Mouse (Mus musculus): ENCODE data around the gene Tom1l1. TPM values are rescaled to one million over a fixed set of nuclear protein-coding genes. Genes with fewer than 3 reads are reported as not detected.

The Tom1l1 gene
- total and polyA plus RNA-seq, 3 experiments: 0.25 to 4.2 TPM; not detected in 1

DNA sequence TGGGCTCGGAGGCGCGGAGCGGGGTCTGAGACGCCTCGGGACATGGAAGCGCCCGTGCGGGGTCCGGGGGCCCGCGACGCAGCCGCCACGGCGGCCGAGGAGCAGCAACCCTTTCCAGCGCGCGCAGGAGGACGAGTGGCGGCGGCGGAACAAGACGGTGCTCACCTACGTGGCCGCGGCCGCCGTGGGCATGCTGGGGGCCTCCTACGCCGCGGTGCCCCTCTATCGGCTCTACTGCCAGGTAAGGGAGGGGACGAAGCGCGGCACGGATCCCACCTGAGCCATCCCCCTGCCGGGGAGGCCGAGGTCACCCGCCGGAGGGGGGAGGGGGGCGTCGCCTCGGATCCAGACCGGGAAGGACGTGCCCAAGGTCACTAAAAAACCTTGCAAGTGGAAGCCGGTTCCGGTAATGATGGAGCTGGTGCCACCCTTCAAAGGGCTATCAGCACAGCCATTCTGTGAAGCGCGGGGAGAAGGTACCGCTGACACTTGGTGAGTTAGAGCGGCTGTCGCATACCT is 49.8 kb downstream of the Tom1l1 start:
- TF ChIP-seq CHD1 (IDR thresholded peaks at IDR 0.05; ENCODE audit: low read depth, low read length) (0 out of 2 replicates have a peak, but pooled peaks have one; percentile 38), EP300 (IDR thresholded peaks at IDR 0.05; ENCODE audit: low read length) (no peak), NRF1 (IDR thresholded peaks at IDR 0.05; ENCODE audit: low read depth, low read length) (no peak), MAX (IDR thresholded peaks at IDR 0.05; ENCODE audit: low read length) (no peak), TCF12 (IDR thresholded peaks at IDR 0.05; ENCODE audit: low read depth, low read length) (no peak), ZC3H11A (IDR thresholded peaks at IDR 0.05; ENCODE audit: low read depth, low read length) (no peak), MAZ (IDR thresholded peaks at IDR 0.05; ENCODE audit: low read depth, low read length) (no peak), CHD2 (IDR thresholded peaks at IDR 0.05; ENCODE audit: low read length) (no peak), UBTF (IDR thresholded peaks at IDR 0.05; ENCODE audit: low read depth, low read length) (0 out of 2 replicates have a peak, but pooled peaks have one; percentile 32)
- no peaks in the 10 kb centered on the region for H3K9me3 ChIP-seq (replicated peaks; ENCODE audit: low read length)
- H3K79me2 ChIP-seq (replicated peaks; ENCODE audit: control insufficient read depth, extremely low read depth, insufficient read depth, poor library complexity, severe bottlenecking): peaks cover 32% of the 10 kb centered on the region
- peak overlapping the region; percentile 76 to 100 (median 89) for H3K4me3 ChIP-seq (replicated peaks in 1 of 3; ENCODE audit: low read depth in 2 of 3, low read length in 2 of 3, poor library complexity in 1 of 3)
- DNase-seq (ENCODE audit: extremely low read depth): peak; percentile 40
- no peaks in the 10 kb centered on the region for H3K27me3 ChIP-seq (replicated peaks)
- peak overlapping the region; percentile 79 for H3K9ac ChIP-seq (ENCODE audit: insufficient read depth, low read depth)
- peak overlapping the region; percentile 21 for H3K27ac ChIP-seq (ENCODE audit: insufficient read depth, low read depth)
- peaks cover 6 to 27% of the 10 kb centered on the region in 2 experiments for H3K36me3 ChIP-seq (replicated peaks in 1 of 2; ENCODE audit: control insufficient read depth in 1 of 2, insufficient read depth in 1 of 2, low read length in 1 of 2)
- dilution Hi-C loops (cut with MboI; ENCODE audit: extremely low pct_ligation_motif_present, extremely low pct_unique_long_range_greater_than_20kb, low sequenced_read_pairs) (no loop called here), in situ Hi-C loops (cut with MboI; ENCODE audit: low pct_ligation_motif_present, low pct_unique_long_range_greater_than_20kb, low sequenced_read_pairs) (no loop called here)
- H3K4me2 ChIP-seq (ENCODE audit: insufficient read depth, low read depth, poor library complexity, severe bottlenecking): peak overlapping the region; percentile 69
- H3K4me1 ChIP-seq (ENCODE audit: control insufficient read depth in 1 of 2, insufficient read depth in 2 of 2): peaks cover 12 to 30% of the 10 kb centered on the region in 2 experiments

- Histone ChIP-seq H3K79me2 (replicated peaks; ENCODE audit: control insufficient read depth, extremely low read depth, insufficient read depth, poor library complexity, severe bottlenecking) (peaks cover 32% of the 10 kb centered on the region), H3K4me1 (ENCODE audit: control insufficient read depth in 1 of 2, insufficient read depth in 2 of 2) (peaks cover 12 to 30% of the 10 kb centered on the region in 2 experiments), H3K9me3 (replicated peaks; ENCODE audit: low read length) (no peaks in the 10 kb centered on the region), H3K36me3 (replicated peaks in 1 of 2; ENCODE audit: control insufficient read depth in 1 of 2, insufficient read depth in 1 of 2, low read length in 1 of 2) (peaks cover 3 to 20% of the 10 kb centered on the region in 2 experiments), H3K9ac (ENCODE audit: insufficient read depth, low read depth) (peak within 1 kb of the TSS; percentile 79), H3K27me3 (replicated peaks) (no peaks in the 10 kb centered on the region), H3K4me3 (replicated peaks in 1 of 3; ENCODE audit: low read depth in 2 of 3, low read length in 2 of 3, poor library complexity in 1 of 3) (peak within 1 kb of the TSS; percentile 76 to 100 (median 89)), H3K4me2 (ENCODE audit: insufficient read depth, low read depth, poor library complexity, severe bottlenecking) (peak within 1 kb of the TSS; percentile 75), H3K27ac (ENCODE audit: insufficient read depth, low read depth) (peak within 1 kb of the TSS; percentile 21)
- dilution Hi-C loops (cut with MboI; ENCODE audit: extremely low pct_ligation_motif_present, extremely low pct_unique_long_range_greater_than_20kb, low sequenced_read_pairs) (no loop called here), in situ Hi-C loops (cut with MboI; ENCODE audit: low pct_ligation_motif_present, low pct_unique_long_range_greater_than_20kb, low sequenced_read_pairs) (no loop called here)
- 0 out of 2 replicates have a peak, but pooled peaks have one; percentile 5 for TF ChIP-seq IRF4 (IDR thresholded peaks at IDR 0.05; ENCODE audit: low read depth, low read length)
- peak; percentile 88 for TF ChIP-seq TCF12 (IDR thresholded peaks at IDR 0.05; ENCODE audit: low read depth, low read length)
- peak; percentile 94 for TF ChIP-seq NELFE (IDR thresholded peaks at IDR 0.05; ENCODE audit: low read depth, low read length)
- TF ChIP-seq CHD1 (IDR thresholded peaks at IDR 0.05; ENCODE audit: low read depth, low read length): no peak
- 0 out of 2 replicates have a peak, but pooled peaks have one; percentile 54 for TF ChIP-seq MEF2A (IDR thresholded peaks at IDR 0.05; ENCODE audit: borderline replicate concordance, low read depth, low read length)
- peak; percentile 61; the same call in 1 of the 2 replicates for TF ChIP-seq ZMIZ1 (IDR thresholded peaks at IDR 0.05; ENCODE audit: low read depth, low read length)
- peak in 1 of 2 experiments; percentile 69; a peak in 2 of 4 replicates for TF ChIP-seq CTCF (conservative IDR thresholded peaks at IDR 0.05 in 1 of 2, IDR thresholded peaks at IDR 0.05 in 1 of 2; ENCODE audit: low read depth in 2 of 2, low read length in 2 of 2)
- TF ChIP-seq MAZ (IDR thresholded peaks at IDR 0.05; ENCODE audit: low read depth, low read length): no peak; the same call in 1 of the 2 replicates
- TF ChIP-seq HCFC1 (IDR thresholded peaks at IDR 0.05; ENCODE audit: low read depth, low read length): peak; percentile 82
- no peak for TF ChIP-seq RCOR1 (conservative IDR thresholded peaks at IDR 0.05; ENCODE audit: low read depth, low read length)
- 0 out of 2 replicates have a peak, but pooled peaks have one; percentile 33 for TF ChIP-seq KAT2A (IDR thresholded peaks at IDR 0.05; ENCODE audit: insufficient replicate concordance, low read length)
- peak; percentile 98 for TF ChIP-seq POLR2A (IDR thresholded peaks at IDR 0.05; ENCODE audit: low read depth, low read length)
- TF ChIP-seq SIN3A (IDR thresholded peaks at IDR 0.05; ENCODE audit: low read length): peak; percentile 80
- peak; percentile 100 for TF ChIP-seq CHD2 (IDR thresholded peaks at IDR 0.05; ENCODE audit: low read length)
- no peak for TF ChIP-seq JUN (IDR thresholded peaks at IDR 0.05; ENCODE audit: insufficient read depth, low read depth, low read length)
- TF ChIP-seq MXI1 (IDR thresholded peaks at IDR 0.05; ENCODE audit: low read depth, low read length): peak; percentile 87; the same call in 1 of the 2 replicates
- TF ChIP-seq ELF1 (IDR thresholded peaks at IDR 0.05; ENCODE audit: low read depth, low read length): peak; percentile 79
- no peak for TF ChIP-seq GABPA (IDR thresholded peaks at IDR 0.05; ENCODE audit: insufficient replicate concordance, low read depth, low read length)
- peak; percentile 79; the same call in 1 of the 2 replicates for TF ChIP-seq POLR2AphosphoS2 (IDR thresholded peaks at IDR 0.05; ENCODE audit: low read depth, low read length)
- TF ChIP-seq TBP (conservative IDR thresholded peaks at IDR 0.05; ENCODE audit: low read depth, low read length): peak; percentile 83; the same call in 1 of the 2 replicates
- peak; percentile 94 for DNase-seq (ENCODE audit: extremely low read depth)
These were observed 50.5 kb downstream of the Tom1l1 start, which contains the start of the genes Stxbp4 and Cox11 for GRCm38 (mm10) chr11:90637440-90638311. TSS of gene Stxbp4 (minus strand) at chr11:90638084. TSS of gene Cox11 (plus strand) at chr11:90638173.

Measured in CH12.LX (cell line).